In genomic region chr14:102302826-102303225, GRCm38 (mm10) we compare ENCODE assay signal across 27 mouse cellular contexts.
DNase-seq lines count a peak whose midpoint lies in the region; ATAC-seq and TF ChIP-seq lines count a peak whose summit lies in the region.
"Had no signal": no experiment of that assay in that cellular context is flagged by ENCODE, and none has a peak within 500 bp of the region (broad histone marks: within the 10 kb centered on the region; RNA-seq: fewer than 3 reads in every experiment).

No protein-coding gene starts in this region.

- intact Hi-C loops in heart, postnatal 10 days (cut with DNase I) = no loop called here

- 64% methylated on average over 2 of the region's 2 CpGs for WGBS in lung, embryonic 14.5 days
- WGBS in neural tube, embryonic 13.5 days = 80% methylated on average over 2 of the region's 2 CpGs

- no peaks in the 10 kb centered on the region for H3K9me3 ChIP-seq in lung, embryonic 14.5 days (ENCODE audit: low read depth, low read length)
- H3K9me3 ChIP-seq in neural tube, embryonic 13.5 days = no peaks in the 10 kb centered on the region
- H3K9me3 ChIP-seq: embryonic facial prominence, embryonic 10.5 days; embryonic facial prominence, embryonic 13.5 days; forebrain, embryonic 12.5 days; forebrain, embryonic 15.5 days; heart, embryonic 10.5 days; heart, embryonic 13.5 days; hindbrain, embryonic 13.5 days had no signal

- ATAC-seq in lung, embryonic 14.5 days (ENCODE audit: insufficient read depth) = no peak
- no peak for ATAC-seq in neural tube, embryonic 13.5 days (ENCODE audit: low read depth)
- ATAC-seq: forebrain, embryonic 15.5 days; Patski had no signal

- no peak for TF ChIP-seq CTCF in lung, embryonic 14.5 days (IDR thresholded peaks at IDR 0.05; ENCODE audit: low read depth)

- H3K9ac ChIP-seq in lung, embryonic 14.5 days = no peak overlapping the region
- H3K9ac ChIP-seq in neural tube, embryonic 13.5 days = no peak overlapping the region
- H3K9ac ChIP-seq: embryonic facial prominence, embryonic 13.5 days; forebrain, embryonic 12.5 days; forebrain, embryonic 15.5 days; heart, embryonic 13.5 days; hindbrain, embryonic 13.5 days had no signal

- H3K4me2 ChIP-seq in lung, embryonic 14.5 days = no peak overlapping the region
- no peak overlapping the region for H3K4me2 ChIP-seq in neural tube, embryonic 13.5 days
- H3K4me2 ChIP-seq: embryonic facial prominence, embryonic 13.5 days; forebrain, embryonic 12.5 days; forebrain, embryonic 15.5 days; heart, embryonic 13.5 days; hindbrain, embryonic 13.5 days had no signal

- no peaks in the 10 kb centered on the region for H3K27me3 ChIP-seq in lung, embryonic 14.5 days (ENCODE audit: insufficient read depth, low read length)
- no peaks in the 10 kb centered on the region for H3K27me3 ChIP-seq in neural tube, embryonic 13.5 days
- H3K27me3 ChIP-seq: CH12.LX; embryonic facial prominence, embryonic 13.5 days; forebrain, embryonic 12.5 days; forebrain, embryonic 15.5 days; heart, embryonic 13.5 days; hindbrain, embryonic 13.5 days had no signal

- DNase-seq in heart, adult 11 months = peak; percentile 55
- DNase-seq in heart, postnatal 10 days = no peak
- DNase-seq in lung, embryonic 14.5 days = peak; percentile 12
- no peak for DNase-seq in lung, postnatal 14 days
- DNase-seq in neural tube, embryonic 10.5 days (ENCODE audit: extremely low spot score, low spot score) = no peak
- DNase-seq in ovary, postnatal 14 days (ENCODE audit: low spot score) = no peak
- DNase-seq: adrenal gland, postnatal 10 days; adrenal gland, postnatal 36 days; cerebellum, adult 11 months; cerebellum, adult 2 months; cerebellum, adult 9-11 months; cerebellum, postnatal 36 days; embryo, embryonic 11 days; gastrocnemius, postnatal 25 days; heart, adult 2 months had no signal

- H3K27ac ChIP-seq in lung, embryonic 14.5 days (ENCODE audit: low read depth) = no peak overlapping the region
- H3K27ac ChIP-seq in neural tube, embryonic 13.5 days (replicated peaks) = peak overlapping the region; percentile 33; the same call in 1 of the 2 replicates
- H3K27ac ChIP-seq: embryonic facial prominence, embryonic 10.5 days; embryonic facial prominence, embryonic 13.5 days; forebrain, embryonic 12.5 days; forebrain, embryonic 15.5 days; heart, adult 2 months; heart, embryonic 10.5 days; heart, embryonic 13.5 days; hindbrain, embryonic 13.5 days had no signal

- no peaks in the 10 kb centered on the region for H3K36me3 ChIP-seq in lung, embryonic 14.5 days (ENCODE audit: insufficient read depth)
- no peaks in the 10 kb centered on the region for H3K36me3 ChIP-seq in neural tube, embryonic 13.5 days
- H3K36me3 ChIP-seq: embryonic facial prominence, embryonic 10.5 days; embryonic facial prominence, embryonic 13.5 days; forebrain, embryonic 12.5 days; forebrain, embryonic 15.5 days; G1E; heart, embryonic 10.5 days; heart, embryonic 13.5 days; hindbrain, embryonic 13.5 days had no signal

- H3K4me1 ChIP-seq in lung, embryonic 14.5 days (ENCODE audit: insufficient read depth) = no peaks in the 10 kb centered on the region
- H3K4me1 ChIP-seq in neural tube, embryonic 13.5 days (replicated peaks) = no peaks in the 10 kb centered on the region
- H3K4me1 ChIP-seq: embryonic facial prominence, embryonic 10.5 days; embryonic facial prominence, embryonic 13.5 days; forebrain, embryonic 12.5 days; heart, embryonic 10.5 days; heart, embryonic 13.5 days; hindbrain, embryonic 13.5 days had no signal

- no peak overlapping the region for H3K4me3 ChIP-seq in lung, embryonic 14.5 days (ENCODE audit: low read depth, low read length)
- H3K4me3 ChIP-seq in neural tube, embryonic 13.5 days = no peak overlapping the region
- H3K4me3 ChIP-seq: embryonic facial prominence, embryonic 10.5 days; embryonic facial prominence, embryonic 13.5 days; erythroblast, embryonic 14.5 days; forebrain, embryonic 12.5 days; forebrain, embryonic 15.5 days; heart, adult 2 months; heart, embryonic 10.5 days; heart, embryonic 13.5 days; hindbrain, embryonic 13.5 days had no signal

Comparison
In these comparisons a context has a peak if more than half of its experiments do, and no peak if none do; other contexts are left out.
1. DNase-seq: peak in heart, adult 11 months (single experiment) and lung, embryonic 14.5 days (single experiment); none in heart, postnatal 10 days (0 of 2), lung, postnatal 14 days (single experiment), neural tube, embryonic 10.5 days (single experiment) and ovary, postnatal 14 days (single experiment).